Mouse (Mus musculus) spleen, adult 2 months (tissue): Measurements from ENCODE around the gene Gpatch2.

Experiments
- CTCF ChIP-seq: fragments of 200-500 bp; IDR thresholded peaks from 2 replicates; pipeline ENCODE4 v1.5.1; 2011; ENCODE audit warnings: mild to moderate bottlenecking, inconsistent platforms; ENCODE audit not compliant: insufficient read depth, insufficient read length, insufficient replicate concordance; ENCODE audit errors: extremely low read depth
- POLR2A ChIP-seq: fragments of 200-500 bp; IDR thresholded peaks from 2 replicates; pipeline ENCODE4 v1.6.1; 2011; ENCODE audit warnings: low read depth, low read length, inconsistent platforms

DNA sequence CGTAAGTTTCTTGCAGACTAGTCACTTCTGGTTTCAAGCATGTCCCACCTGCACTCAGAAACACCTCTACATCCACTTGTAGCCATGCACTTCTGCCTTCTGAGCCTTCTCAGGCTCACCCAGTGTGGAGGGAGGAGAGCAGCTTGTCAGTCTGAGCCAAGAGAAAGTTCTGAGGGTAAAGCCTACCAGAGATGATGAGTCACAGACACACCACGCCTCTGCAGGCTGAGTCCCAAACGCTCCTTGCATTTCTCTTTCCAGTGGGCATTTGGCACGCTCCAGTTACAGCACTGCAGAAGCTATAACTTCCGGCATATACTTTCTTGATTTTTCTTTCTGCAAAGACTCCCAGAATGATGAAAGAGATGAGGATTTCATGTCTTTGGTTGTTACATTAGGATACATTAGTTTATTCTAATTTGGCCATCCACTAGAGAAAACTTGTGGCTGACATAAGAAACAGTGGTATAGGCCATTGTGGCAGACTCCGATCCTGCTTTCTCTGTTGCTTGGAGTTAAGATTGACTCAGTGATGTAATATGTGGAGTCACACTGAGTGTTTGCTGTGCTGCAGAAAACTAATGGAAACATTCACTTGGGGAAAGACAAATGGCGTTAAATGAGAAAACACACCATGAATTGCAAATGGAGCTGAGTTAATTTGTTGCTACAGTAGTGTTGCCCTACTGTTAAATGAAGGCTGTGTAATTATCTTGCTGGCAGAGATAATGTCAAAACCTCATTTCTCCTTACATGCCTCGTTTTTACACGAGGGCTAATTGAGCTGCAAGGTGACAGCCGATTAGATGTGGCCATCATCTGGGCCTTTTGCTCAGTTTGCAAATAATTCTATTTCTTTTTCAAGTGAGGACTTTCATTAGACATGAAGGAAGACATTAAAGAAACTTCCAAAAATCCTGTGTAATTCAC is 55.3 kb downstream of the Gpatch2 start:
- no peak for TF ChIP-seq CTCF
- no peak for TF ChIP-seq POLR2A
